Mouse (Mus musculus): Measurements from ENCODE around the gene Ift81. TPM values are rescaled to one million over a fixed set of nuclear protein-coding genes. Genes with fewer than 3 reads are reported as not detected.

Ift81 gene
- polyA plus RNA-seq (2012; rRNA removed) (0.68 and 0.93 TPM in 2 replicates), polyA plus RNA-seq (2014; fragmentation: Nextera tagmentation; extraction: Ambion mirVana) (2.0 and 2.2 TPM in 2 replicates)

DNA sequence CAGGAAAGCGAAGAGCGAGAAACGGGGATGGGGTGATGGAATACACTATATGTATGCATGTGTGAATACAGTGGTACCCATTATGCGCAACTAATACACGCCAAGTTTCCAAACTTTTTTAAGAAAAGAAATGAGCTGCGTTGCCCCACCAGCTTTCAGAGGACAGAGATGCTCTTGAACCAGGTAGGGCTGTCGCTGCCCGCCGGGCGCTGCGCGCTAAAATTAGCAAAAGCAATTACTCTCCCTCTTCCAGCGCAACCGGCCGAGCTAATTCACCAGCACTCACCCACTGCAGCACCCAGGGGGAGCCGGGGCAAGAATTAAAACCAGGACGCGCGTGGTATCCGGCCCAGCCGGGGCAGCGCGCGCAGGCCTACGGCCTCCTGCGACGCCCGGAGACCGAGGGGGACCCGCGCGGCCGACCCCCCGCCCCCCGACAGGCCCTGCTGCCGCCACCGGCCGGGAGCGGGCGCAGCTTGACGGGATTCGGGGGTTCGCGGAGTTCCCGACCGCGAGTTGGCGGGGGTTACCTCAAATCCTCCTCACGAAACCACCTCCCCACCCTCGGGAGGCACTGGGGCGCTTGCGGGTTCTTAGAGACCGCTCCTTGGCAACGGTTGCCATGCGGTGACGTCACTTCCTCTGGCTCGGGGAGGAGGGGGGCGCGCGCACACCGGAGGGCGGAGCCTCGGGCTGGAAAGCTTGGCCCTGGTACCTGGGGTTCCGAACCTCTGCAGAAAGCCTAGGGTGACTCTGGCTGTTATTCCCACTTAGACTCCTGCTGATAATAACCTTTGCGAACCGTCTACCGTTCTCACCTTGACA, at the start of gene Ift81:
TSS of gene Ift81 (minus strand) at position 611 of the 825 bp plus-strand sequence.
- no peak within 1 kb of the TSS for H3K27ac ChIP-seq
- peaks cover 0 to 7% of the 10 kb centered on the region in 2 experiments; a peak in 2 of 4 replicates for H3K4me1 ChIP-seq (replicated peaks; ENCODE audit: control insufficient read depth in 2 of 2, insufficient read depth in 2 of 2, low read length in 1 of 2)
- peak within 1 kb of the TSS; percentile 31 for H3K9ac ChIP-seq (replicated peaks)
- peak within 1 kb of the TSS; percentile 87 for H3K4me2 ChIP-seq (ENCODE audit: low read depth)
- ATAC-seq (ENCODE audit: insufficient read depth) (peak; percentile 86), DNase-seq (ENCODE audit: low read depth in 3 of 3, low spot score in 3 of 3) (peak; percentile 77 to 80 (median 78))
- H3K27me3 ChIP-seq (ENCODE audit: control insufficient read depth, insufficient read depth, low read length): no peaks in the 10 kb centered on the region; the same call in 1 of the 2 replicates
- peak within 1 kb of the TSS; percentile 55 to 60 for H3K4me3 ChIP-seq (ENCODE audit: insufficient read depth in 1 of 2, low read depth in 2 of 2, low read length in 2 of 2)
- TF ChIP-seq EP300 (IDR thresholded peaks at IDR 0.05; ENCODE audit: low read depth) (no peak), CTCF (IDR thresholded peaks at IDR 0.05; ENCODE audit: low read depth) (no peak)
- 5% methylated on average over 66 of the region's 67 CpGs for WGBS (ENCODE audit: insufficient replicate concordance)
- H3K9me3 ChIP-seq (ENCODE audit: control insufficient read depth, low read length): no peaks in the 10 kb centered on the region
- H3K36me3 ChIP-seq (replicated peaks; ENCODE audit: control insufficient read depth, insufficient read depth, low read depth): no peaks in the 10 kb centered on the region

DNA sequence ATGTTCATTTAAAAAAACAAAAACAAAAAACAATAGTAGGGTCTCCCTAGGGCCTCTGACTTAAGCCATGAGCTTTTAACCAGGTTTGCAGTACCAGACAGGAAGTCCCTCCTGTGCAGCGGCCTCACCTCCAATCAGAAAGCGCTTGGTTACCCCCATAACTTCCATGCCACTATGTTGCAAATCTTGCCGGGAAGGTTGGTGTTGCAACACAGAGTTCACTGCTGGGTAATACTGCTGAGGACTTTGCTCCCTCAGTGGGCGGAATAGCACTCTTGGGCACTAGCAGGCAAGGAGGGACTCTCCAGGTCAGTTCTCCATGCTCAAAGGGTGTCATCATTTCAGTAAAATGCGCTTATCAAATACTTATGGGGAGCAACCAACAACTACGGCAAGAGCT, 48.2 kb upstream of the Ift81 start:
- 0 out of 4 replicates have a peak, but pooled peaks cover 0 to 2% of the 10 kb centered on the region in 2 experiments for H3K4me1 ChIP-seq (replicated peaks; ENCODE audit: control insufficient read depth in 2 of 2, insufficient read depth in 2 of 2, low read length in 1 of 2)
- no peak overlapping the region for H3K9ac ChIP-seq (replicated peaks)
- ATAC-seq (ENCODE audit: insufficient read depth) (0 out of 2 replicates have a peak, but pooled peaks have one; percentile 35), DNase-seq (ENCODE audit: low read depth in 3 of 3, low spot score in 3 of 3) (peak in 1 of 3 experiments; percentile 26)
- H3K36me3 ChIP-seq (replicated peaks; ENCODE audit: control insufficient read depth, insufficient read depth, low read depth): no peaks in the 10 kb centered on the region
- 78% methylated on average over 6 of the region's 6 CpGs for WGBS (ENCODE audit: insufficient replicate concordance)
- no peak overlapping the region for H3K27ac ChIP-seq
- H3K9me3 ChIP-seq (ENCODE audit: control insufficient read depth, low read length): no peaks in the 10 kb centered on the region
- no peaks in the 10 kb centered on the region for H3K27me3 ChIP-seq (ENCODE audit: control insufficient read depth, insufficient read depth, low read length)
- no peak for TF ChIP-seq CTCF (IDR thresholded peaks at IDR 0.05; ENCODE audit: low read depth)
- TF ChIP-seq EP300 (IDR thresholded peaks at IDR 0.05; ENCODE audit: low read depth): no peak
- no peak overlapping the region for H3K4me3 ChIP-seq (ENCODE audit: insufficient read depth in 1 of 2, low read depth in 2 of 2, low read length in 2 of 2)
- H3K4me2 ChIP-seq (ENCODE audit: low read depth): no peak overlapping the region

DNA sequence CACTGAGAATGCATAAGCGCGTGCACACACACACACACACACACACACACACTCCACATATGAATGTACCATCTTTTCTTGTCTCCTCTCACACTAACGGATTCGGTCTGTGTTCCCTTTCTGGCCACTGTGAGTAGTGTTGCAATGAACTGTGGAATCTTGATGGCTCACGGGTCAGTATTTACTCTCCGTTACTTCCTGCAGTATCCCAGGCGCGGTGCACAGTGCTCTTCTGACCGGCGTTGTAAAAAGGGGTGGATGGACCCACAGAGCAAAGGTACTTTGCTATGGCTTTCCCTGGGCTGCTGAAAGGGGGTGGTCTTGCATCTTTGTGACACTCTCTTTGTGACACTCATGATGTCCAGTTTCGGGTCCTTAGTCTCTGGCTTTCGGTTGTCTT, 42.5 kb upstream of the Ift81 start:
- no peak for DNase-seq (ENCODE audit: low read depth in 3 of 3, low spot score in 3 of 3)
- Histone ChIP-seq H3K36me3 (replicated peaks; ENCODE audit: control insufficient read depth, insufficient read depth, low read depth) (no peaks in the 10 kb centered on the region), H3K27me3 (ENCODE audit: control insufficient read depth, insufficient read depth, low read length) (no peaks in the 10 kb centered on the region), H3K4me2 (ENCODE audit: low read depth) (no peak overlapping the region), H3K27ac (no peak overlapping the region), H3K9me3 (ENCODE audit: control insufficient read depth, low read length) (no peaks in the 10 kb centered on the region), H3K4me3 (ENCODE audit: insufficient read depth in 1 of 2, low read depth in 2 of 2, low read length in 2 of 2) (no peak overlapping the region), H3K9ac (replicated peaks) (no peak overlapping the region), H3K4me1 (replicated peaks; ENCODE audit: control insufficient read depth in 2 of 2, insufficient read depth in 2 of 2, low read length in 1 of 2) (peaks cover 13 to 22% of the 10 kb centered on the region in 2 experiments)
- ATAC-seq (ENCODE audit: insufficient read depth): no peak
- 69% methylated on average over 12 of the region's 12 CpGs for WGBS (ENCODE audit: insufficient replicate concordance)
- no peak for TF ChIP-seq CTCF (IDR thresholded peaks at IDR 0.05; ENCODE audit: low read depth)
- TF ChIP-seq EP300 (IDR thresholded peaks at IDR 0.05; ENCODE audit: low read depth): no peak

DNA sequence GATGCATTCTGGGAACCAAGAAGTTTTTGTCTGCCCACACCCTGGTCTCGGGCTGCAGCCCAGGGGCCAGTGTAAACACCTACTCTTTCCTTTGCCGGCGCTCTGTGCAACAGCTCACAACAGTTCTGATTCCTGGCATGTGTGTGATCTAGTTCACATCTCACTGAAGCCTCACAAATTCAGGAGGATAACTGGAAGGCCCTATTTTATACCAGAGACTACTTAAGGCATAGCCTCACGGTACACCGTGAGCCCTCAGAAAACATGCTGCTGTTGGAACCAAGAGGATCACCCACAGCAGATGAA, 39.9 kb upstream of the Ift81 start:
- ATAC-seq (ENCODE audit: insufficient read depth): no peak

More for the DNA sequence above, 39.9 kb upstream of the Ift81 start:
- no peaks in the 10 kb centered on the region for H3K36me3 ChIP-seq (replicated peaks; ENCODE audit: control insufficient read depth, insufficient read depth, low read depth)
- H3K27ac ChIP-seq: no peak overlapping the region
- no peaks in the 10 kb centered on the region for H3K27me3 ChIP-seq (ENCODE audit: control insufficient read depth, insufficient read depth, low read length)
- no peaks in the 10 kb centered on the region for H3K9me3 ChIP-seq (ENCODE audit: control insufficient read depth, low read length)
- H3K4me1 ChIP-seq (replicated peaks; ENCODE audit: control insufficient read depth in 2 of 2, insufficient read depth in 2 of 2, low read length in 1 of 2): peaks cover 13 to 30% of the 10 kb centered on the region in 2 experiments
- H3K4me3 ChIP-seq (ENCODE audit: insufficient read depth in 1 of 2, low read depth in 2 of 2, low read length in 2 of 2): no peak overlapping the region
- H3K9ac ChIP-seq (replicated peaks): no peak overlapping the region
- WGBS (ENCODE audit: insufficient replicate concordance): 64% methylated on average over 5 of the region's 5 CpGs
- no peak for DNase-seq (ENCODE audit: low read depth in 3 of 3, low spot score in 3 of 3)
- H3K4me2 ChIP-seq (ENCODE audit: low read depth): no peak overlapping the region
- TF ChIP-seq CTCF (IDR thresholded peaks at IDR 0.05; ENCODE audit: low read depth) (no peak), EP300 (IDR thresholded peaks at IDR 0.05; ENCODE audit: low read depth) (no peak)
